Mouse (Mus musculus) urinary bladder, postnatal 25 days (tissue): ENCODE results near the gene 4933415F23Rik.
"Not testable (repeated sequence)": the region's sequence is repeated elsewhere in the genome, so short reads cannot be mapped to it uniquely, and the experiment has no call there.

Experiments
- DNase-seq: peaks from one replicate; pipeline ENCODE4 v3.0.0; 2022; ENCODE audit warnings: low spot score

4933415F23Rik gene

DNA sequence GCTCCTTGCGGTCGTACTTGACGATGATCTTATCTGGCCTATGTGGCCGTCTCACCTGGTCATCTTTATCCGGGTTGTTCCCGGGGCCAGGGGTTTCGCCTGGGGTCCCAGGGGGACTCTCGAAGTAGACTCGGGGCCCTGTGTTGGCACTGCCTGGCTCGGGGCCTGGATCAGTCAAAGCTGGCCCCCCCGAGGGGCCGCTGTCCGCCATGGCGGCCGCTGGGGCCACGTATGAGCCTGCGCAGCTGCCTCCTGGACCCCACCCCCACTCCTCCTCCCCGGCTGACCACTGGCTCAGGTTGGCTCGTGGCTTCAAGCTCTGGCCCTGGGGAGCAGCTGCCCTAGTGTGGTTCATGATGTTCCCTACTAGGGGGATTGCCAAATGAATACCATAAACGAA lies at the start of gene 4933415F23Rik:
Gene 4933415F23Rik, minus strand, starts transcription at position 233 of the 400 bp plus-strand sequence.
- DNase-seq, result no peak

DNA sequence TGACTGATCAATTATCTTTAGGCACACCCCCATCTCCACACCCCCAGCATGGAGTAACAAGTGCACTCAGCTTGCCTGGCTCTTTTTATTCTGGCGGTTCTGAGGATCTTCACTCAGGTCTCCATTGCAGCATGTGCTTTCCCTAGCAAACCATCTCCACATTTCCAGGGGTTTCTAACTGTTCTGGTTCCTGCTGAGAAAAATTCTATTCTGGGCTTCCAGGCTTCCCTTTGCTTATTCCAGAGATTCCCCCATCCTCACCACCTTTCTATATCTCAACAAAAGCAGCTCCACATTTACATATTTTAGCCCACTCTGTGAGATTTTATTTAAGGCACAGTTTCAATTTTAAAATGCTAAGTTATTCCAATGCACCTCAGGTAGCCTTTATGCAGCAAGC lies 49.7 kb upstream of the 4933415F23Rik start:
- no peak for DNase-seq

DNA sequence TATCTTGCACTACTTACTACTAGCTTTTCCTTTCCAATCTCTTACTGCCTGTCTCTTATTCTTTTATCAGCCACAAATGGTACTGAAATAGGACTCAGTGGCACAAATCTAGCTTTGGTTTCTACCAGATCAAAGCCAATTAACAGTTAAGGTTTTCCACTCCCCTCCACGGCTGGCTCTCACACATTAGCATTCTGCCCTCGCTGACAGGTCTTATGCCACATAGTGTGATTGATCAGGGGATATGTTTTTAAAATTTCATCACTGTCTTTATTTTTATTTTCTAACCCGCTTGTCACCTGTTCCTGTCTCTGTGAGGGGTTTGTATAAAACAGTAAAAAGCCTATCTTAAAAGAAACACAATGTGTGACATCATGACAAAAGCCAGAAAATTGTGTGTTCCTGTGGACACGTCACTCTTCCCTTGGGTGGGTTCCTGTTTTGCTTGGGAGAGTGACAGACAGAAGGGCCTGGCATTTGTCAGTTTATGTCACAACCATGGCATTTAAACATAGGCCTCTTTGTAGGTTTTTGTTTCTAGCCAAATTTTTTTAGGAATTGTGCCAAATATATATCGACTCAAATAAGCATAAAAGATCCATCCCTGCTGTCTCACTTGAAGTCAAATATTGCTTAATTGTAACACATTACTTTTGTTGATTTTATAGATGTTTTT lies 44.3 kb upstream of the 4933415F23Rik start:
- DNase-seq, result no peak

DNA sequence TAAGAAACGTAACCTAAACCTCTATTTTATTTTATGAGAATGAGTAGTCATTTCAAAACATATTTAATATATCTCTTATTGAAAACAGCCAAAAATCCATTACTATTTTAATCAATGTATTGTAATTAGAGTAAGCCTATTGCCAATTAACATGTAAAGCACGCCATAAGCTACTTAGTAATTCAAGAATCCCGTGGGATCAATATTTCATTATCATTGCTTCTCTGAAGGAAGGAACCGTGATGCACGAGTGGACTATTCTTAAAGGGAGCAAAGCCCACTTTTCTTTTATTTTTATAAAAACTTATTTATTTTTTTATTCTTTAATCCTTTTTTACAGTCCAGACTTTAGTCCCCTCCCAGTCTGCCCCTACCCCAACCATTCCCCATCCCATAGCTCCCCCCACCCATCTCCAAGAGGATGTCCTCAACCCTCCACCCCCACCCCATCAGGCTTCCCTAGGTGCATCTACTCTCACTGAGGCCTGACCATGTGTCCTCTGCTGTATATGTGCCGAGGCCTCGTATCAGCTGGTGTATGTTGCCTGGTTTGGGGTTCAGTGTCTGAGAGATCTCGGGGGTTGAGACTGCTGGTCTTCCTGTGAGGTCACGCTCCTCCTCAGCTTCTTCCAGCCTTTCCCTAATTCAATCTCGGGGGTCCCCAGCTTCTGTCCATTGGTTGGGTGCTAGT lies 39.2 kb upstream of the 4933415F23Rik start:
- no peak for DNase-seq

DNA sequence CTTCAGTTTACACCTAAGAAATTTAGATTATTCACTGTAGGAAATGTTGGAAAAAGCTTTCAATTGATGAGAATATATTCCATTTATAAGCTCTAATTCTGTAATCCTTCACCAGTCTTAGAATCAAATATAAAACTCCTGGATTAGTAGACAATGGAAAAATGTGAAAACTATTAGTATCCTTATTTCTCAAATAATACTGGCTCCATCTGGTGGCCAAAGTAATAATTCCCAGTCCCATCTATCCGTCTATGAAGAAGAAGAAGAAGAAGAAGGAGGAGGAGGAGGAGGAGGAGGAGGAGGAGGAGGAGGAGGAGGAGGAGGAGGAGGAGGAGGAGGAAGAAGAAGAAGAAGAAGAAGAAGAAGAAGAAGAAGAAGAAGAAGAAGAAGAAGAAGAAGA lies 38.5 kb upstream of the 4933415F23Rik start:
- not testable (repeated sequence) for DNase-seq

DNA sequence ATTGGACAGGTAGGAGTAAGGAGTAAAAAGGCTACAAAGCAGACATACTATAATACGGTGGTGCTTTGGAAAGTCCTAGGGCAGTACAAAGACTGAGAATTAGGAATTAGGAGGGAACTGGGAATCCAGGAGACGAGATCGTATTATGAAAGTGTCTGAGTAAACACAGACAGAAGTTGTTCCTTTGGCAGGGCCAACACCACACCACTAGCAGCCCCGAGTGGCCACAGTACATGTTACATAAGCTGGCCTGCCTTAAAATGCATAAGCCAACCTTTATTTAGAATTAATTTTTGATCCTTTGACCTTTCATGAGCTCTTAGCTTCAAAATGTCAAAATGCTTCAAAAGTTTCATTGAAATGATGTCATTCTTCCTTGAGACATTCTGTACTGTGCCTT lies 18.8 kb upstream of the 4933415F23Rik start:
- no peak for DNase-seq

DNA sequence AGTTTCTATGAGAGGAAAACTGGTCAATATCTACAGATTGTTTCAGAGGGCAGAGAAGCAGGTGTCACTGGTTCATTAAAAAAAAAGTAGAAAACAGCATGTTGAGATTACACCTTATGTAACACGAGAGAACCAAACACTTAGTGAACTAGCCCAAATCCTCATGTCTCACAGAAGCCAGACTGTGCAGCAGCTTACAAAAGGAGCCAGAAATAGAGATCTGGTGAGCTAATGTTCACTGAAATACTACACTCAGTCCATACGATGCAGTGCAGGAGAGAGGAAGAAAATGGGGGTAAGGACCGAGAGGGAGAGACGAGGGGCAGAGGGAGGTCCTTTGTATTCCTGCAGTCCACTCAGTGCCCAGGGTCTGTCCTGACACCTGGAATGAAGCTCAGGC lies 17.4 kb upstream of the 4933415F23Rik start:
- DNase-seq, result no peak

DNA sequence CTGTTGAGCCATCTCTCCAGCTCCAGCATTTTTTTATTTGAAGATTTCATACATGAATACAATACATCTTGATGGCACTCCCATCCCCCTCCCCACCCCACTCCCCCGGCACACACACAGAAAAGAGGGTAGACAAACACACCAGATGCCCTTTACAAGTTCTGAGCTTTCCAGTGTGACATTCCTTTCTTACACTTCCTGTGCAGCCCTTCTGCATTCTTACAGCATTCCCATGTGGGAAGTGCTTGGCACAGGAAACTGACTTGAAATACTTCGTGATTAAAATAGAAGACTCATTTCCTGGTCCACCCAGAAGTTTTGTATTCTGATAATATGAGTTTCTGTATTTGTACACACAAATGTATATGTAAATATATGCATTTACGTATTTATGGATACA lies 15.4 kb upstream of the 4933415F23Rik start:
- no peak for DNase-seq

DNA sequence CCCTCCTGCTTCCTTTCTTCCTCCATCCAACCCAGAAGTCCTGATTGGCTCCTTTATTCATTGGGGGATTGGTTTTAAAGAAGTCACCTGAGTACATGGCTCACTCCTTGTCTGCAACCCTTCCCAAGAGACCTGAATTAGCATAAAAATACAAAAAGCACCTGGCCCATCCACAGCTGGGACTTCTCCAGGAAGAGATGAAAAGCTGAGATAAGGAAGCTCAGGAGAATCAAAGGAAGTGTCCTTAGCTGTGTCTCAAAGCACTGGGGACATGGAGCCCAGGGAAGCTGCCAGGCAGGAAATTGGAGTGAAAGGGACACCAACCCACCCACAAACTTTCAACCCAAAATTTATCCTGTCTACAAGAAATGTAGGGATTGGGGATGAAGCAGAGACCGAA lies 7.1 kb upstream of the 4933415F23Rik start:
- DNase-seq, result no peak

DNA sequence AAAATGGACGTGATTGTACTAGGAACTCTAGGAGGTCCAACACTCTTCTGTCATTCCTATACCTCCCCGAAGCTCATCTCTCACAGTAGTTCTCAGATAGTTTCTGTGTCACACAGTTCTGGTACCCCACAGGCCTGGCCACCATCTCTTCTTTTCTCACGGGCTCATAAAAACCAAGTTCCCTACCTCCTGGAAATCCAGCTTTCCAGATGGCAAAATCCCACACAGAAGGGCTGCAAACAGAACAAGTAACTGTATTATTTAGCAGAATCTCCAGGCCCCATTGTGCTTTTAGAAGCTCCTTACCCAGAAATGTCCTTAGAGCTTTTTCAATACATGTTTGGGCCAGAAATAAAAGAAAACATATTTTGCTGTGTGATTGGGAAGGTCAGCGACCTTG lies 828 bp upstream of the 4933415F23Rik start:
- DNase-seq, result no peak

DNA sequence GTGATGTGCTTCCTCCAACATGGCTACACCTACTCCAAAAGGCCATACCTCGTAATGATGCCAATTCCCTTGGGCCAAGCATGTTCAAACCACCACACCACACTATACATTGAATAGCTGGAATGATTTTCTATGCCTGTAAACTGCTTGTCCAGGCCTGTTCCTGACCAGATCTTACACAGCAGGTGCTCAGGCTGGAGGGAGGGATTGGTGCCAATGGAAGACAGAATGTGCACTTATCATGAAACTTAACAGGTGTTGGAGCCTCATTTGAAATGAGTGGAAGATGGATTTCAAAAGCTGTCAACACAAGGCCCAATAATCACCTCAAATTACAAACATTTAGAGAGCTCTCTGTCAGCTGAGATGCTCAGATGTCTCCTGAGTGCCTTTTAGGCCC lies 2.3 kb downstream of the 4933415F23Rik start:
- no peak for DNase-seq

DNA sequence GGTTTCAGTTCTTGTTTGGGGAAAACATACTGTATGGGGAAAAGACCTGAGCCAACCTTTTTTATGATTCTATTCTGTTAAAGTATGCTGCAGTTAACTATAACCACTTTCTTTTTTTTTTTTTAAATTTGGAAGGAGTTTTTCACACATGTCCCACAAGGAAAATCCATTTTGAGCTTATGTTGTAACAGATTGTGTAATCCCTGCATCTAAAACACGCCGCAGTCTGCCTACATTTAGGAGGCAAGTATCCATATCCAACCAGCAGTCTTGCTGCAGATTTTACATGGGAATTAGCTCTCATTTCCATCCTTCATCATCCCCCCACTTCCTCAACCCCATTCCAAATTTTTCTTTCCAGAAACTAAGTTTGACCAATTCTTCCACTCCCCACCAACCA lies 3.6 kb downstream of the 4933415F23Rik start:
- DNase-seq, result no peak

DNA sequence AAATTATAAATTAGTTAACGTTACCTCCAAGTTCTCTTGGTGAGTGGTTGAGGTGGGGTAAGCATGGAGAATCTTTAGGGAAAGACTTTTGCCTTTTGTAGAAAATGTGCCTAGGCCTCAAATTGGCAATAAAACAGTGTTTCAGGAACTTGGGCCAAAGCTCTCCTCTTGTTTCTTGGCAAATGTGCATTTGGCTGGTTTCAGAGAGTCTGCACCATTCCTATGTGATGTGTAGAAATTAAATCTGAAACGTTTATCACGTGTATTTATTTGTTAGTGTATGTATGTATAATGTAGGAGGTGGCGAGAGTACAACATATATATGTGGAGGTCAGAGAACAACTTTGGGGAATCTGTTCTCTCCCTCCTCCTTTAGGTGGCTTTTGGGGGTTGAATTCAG lies 4.1 kb downstream of the 4933415F23Rik start:
- DNase-seq, result no peak

DNA sequence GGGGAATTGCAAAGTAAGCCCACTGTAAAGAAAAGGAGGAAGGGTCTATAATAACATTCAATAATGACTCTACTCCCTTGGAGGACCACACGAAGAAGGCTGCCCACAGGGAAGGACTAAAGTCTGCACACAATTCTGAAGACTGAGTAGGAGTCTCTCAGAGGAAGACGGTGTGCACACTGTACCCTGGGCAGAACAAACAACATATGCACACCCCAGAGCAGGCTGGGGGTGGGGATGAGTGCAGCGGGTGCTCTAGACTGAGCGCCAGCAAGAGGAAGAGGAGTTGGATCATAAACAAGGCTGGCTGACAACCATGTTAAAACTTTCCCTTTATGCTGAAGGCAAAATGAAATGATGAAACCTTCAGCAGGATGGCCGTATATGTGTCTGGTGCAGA lies 34.3 kb downstream of the 4933415F23Rik start:
- no peak for DNase-seq

DNA sequence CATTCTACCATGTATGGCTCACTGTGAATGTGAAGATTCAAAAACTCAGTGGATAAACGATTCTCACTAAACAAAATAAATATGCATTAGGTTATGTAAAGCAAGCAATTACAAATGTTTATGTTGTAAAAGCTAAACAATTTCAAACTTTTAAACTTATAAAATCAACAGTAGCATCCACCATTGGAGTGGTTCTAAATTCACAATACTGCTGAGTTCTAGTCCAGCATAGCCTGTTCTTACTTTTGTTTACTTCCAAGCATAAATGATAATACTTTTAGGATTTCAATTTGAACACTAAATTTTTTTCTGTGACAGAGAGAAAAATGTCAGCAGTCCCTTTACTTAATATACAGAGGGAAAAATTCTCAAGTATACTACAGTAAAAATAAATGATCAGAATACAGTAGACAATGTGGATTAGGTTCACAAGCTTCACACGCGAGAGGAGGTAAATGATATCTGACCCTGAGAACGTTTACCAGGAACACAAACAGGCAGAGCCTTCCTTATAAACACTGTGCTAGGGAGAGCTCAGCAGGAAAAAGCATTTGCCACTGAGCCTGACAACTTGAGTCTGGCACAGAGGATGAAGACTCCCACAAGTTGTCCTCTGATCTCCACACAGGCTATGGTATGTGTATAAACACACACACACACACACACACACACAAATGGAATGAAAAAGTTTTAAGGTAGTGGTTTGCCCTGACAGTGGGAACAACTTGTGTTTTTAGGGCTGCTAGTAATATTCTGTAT lies 37.2 kb downstream of the 4933415F23Rik start:
- no peak for DNase-seq

DNA sequence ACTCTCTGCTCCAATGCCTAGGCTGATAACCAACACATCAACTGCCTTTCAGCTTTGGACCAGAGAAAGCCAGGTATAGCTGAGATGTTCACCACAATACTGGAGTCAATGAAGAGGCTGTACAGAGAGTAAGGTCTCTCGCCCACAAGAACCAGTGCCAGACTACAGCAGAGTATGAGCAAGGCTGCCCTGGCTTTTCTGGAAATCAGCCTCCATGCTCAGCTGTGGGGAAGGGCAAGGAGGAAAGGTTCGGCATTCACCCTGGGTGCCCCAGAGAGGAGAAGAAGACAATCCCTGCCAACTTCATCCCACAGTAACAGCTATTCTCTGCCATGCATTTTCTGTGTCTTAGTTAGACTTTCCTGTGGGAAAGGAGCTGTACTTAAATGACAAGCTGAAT lies 38.1 kb downstream of the 4933415F23Rik start:
- no peak for DNase-seq

DNA sequence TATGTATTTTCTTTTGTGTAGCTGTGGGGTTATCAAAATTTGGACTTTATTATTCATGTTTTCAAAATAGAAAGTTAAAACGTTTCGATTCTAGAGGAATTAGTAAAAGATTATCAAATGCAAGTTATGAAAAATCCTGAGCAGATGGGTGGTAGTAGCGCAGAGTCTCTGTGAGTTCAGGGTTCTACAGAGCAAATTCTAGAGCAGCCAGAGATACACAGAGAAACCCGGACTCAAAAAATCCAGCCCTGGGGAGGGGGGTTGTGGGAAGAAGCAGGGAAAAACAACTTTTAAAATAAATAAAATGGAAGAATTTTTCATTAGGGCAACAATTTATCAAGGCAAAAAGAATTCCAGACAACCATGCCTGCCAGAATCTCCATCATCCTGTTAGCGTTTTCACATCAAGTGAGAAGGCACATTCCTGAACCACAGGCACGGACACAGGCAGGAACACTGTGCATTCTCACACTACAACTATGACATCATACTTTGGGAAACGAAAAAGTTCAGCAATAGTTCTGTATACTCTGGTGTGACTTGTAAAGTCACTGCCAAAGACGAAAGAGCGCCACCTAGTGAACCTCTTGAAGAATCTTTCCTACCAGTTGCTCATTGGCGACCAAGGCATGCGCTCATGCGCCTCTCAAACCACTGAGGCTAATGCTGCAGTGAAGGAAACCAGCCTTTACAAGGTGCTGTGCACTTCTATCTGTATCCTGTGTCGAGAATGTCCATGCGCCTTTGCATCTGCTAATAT lies 40.3 kb downstream of the 4933415F23Rik start:
- DNase-seq, result peak; percentile 19

DNA sequence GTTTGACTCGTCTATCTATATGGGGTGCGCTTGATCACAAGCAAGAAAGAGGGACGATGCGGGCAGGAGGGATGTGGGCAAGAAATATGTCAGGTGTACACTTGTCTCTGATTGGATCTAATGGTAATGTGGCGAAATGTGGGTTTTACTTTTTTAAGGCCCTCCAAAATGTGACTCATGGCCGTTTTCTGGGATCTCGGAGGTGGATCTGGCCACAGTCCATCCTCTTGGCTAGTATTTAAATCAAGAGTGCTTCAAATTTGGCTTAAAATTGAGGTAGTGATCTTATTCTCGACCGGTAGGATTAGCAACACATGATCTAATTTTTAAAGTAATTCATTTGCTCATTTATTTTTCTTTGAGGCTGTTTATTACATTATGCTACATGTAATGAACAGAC lies 42.0 kb downstream of the 4933415F23Rik start:
- DNase-seq, result no peak
